Mouse (Mus musculus) intestine, embryonic 14.5 days (tissue): ENCODE results near the gene Plcb1. TPM values are rescaled to one million over a fixed set of nuclear protein-coding genes. Genes with fewer than 3 reads are reported as not detected.

Source experiments
- ATAC-seq: fragments of 200-750 bp; cut with Nextera tagmentation; replicated peaks from 2 replicates; pipeline ENCODE4 v1.8.0; 2017; ENCODE audit warnings: low read depth, moderate number of reproducible peaks, moderate TSS enrichment, moderate library complexity; ENCODE audit not compliant: low FRiP score, low TSS enrichment
- DNase-seq: peaks from one replicate; pipeline ENCODE4 v3.0.0-alpha.2; 2018; ENCODE audit warnings: low spot score
- H3K27ac ChIP-seq: fragments of 300-500 bp; sonication (generic); 2 replicates; pipeline ENCODE4 v1.5.1; 2014; ENCODE audit warnings: low read depth, mild to moderate bottlenecking, control low read depth
- H3K27me3 ChIP-seq: fragments of 300-500 bp; sonication (generic); replicated peaks from 2 replicates; pipeline ENCODE4 v1.6.1; 2014; ENCODE audit warnings: low read length, control low read depth; ENCODE audit not compliant: control insufficient read depth, insufficient read depth
- H3K36me3 ChIP-seq: fragments of 300-500 bp; sonication (generic); 2 replicates; pipeline ENCODE4 v1.6.1; 2014; ENCODE audit warnings: low read length, control low read depth; ENCODE audit not compliant: control insufficient read depth, insufficient read depth
- H3K4me1 ChIP-seq: fragments of 300-500 bp; sonication (generic); replicated peaks from 2 replicates; pipeline ENCODE4 v1.6.1; 2014; ENCODE audit warnings: low read length, control low read depth, mixed read lengths; ENCODE audit not compliant: control insufficient read depth, insufficient read depth
- H3K4me2 ChIP-seq: fragments of 300-500 bp; sonication (generic); 2 replicates; pipeline ENCODE4 v1.6.1; 2014; ENCODE audit warnings: low read length
- H3K4me3 ChIP-seq: fragments of 300-500 bp; sonication (generic); 2 replicates; pipeline ENCODE4 v1.5.1; 2014; ENCODE audit warnings: low read depth, low read length, control low read depth, mixed read lengths
- H3K9ac ChIP-seq: fragments of 300-500 bp; sonication (generic); 2 replicates; pipeline ENCODE4 v1.6.1; 2014; ENCODE audit warnings: mild to moderate bottlenecking, low read length
- H3K9me3 ChIP-seq: fragments of 300-500 bp; sonication (generic); 2 replicates; pipeline ENCODE4 v1.6.1; 2016; ENCODE audit warnings: low read length, control low read depth; ENCODE audit not compliant: control insufficient read depth
- WGBS: fragments of 180-500 bp; shearing (Covaris S2); extraction: QIAGEN DNeasy Blood & Tissue Kit; methylation state at CpG from one replicate; pipeline ENCODE4 v1.1.7; 2014; 5-methylcytosine and 5-hydroxymethylcytosine counted together
- polyA plus RNA-seq: library from polyadenylated mRNA; unstranded; fragments of >200 nt; fragmentation: Nextera tagmentation; extraction: Ambion mirVana; gene quantifications from 2 replicates; pipeline ENCODE4 v1.2.1, GENCODE M21; 2014

Plcb1 gene
- polyA plus RNA-seq, 1 experiment from 2014 or later, result 14.0 TPM

DNA sequence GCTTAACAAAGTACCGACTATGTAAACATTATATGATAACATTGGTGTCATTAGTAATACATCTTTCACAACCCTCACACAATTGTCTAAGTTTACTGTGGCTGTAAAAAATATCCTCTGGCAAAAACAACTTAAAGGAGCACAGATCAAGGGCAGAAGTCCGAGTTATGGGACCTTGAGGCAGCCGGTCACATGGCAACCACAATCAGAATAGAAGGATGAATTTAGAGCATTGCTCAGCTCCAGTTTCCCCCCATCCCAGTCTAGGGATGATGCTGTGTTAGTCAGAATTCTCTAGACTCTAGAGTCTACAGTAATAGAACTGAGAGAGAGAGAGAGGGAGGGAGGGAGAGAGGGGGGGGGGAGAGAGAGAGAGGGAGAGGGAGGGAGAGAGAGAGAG, 519.3 kb downstream of the Plcb1 start:
- H3K4me2 ChIP-seq, result no peak overlapping the region
- DNase-seq, result no peak
- H3K27ac ChIP-seq, result no peak overlapping the region
- no peaks in the 10 kb centered on the region for H3K27me3 ChIP-seq
- no peak overlapping the region for H3K4me3 ChIP-seq
- no peak for ATAC-seq
- H3K9ac ChIP-seq, result no peak overlapping the region
- H3K4me1 ChIP-seq, result no peaks in the 10 kb centered on the region
- 56% methylated on average over 3 of the region's 3 CpGs for WGBS
- H3K36me3 ChIP-seq, result no peaks in the 10 kb centered on the region
- H3K9me3 ChIP-seq, result no peaks in the 10 kb centered on the region

- H3K9ac ChIP-seq, result no peak overlapping the region
- H3K27ac ChIP-seq, result no peak overlapping the region
- 77% methylated on average over 7 of the region's 7 CpGs for WGBS
- no peak overlapping the region for H3K4me2 ChIP-seq
- H3K9me3 ChIP-seq, result no peaks in the 10 kb centered on the region
- H3K36me3 ChIP-seq, result no peaks in the 10 kb centered on the region
- no peaks in the 10 kb centered on the region for H3K27me3 ChIP-seq
- DNase-seq (no peak), ATAC-seq (no peak)
- H3K4me1 ChIP-seq, result no peaks in the 10 kb centered on the region
- H3K4me3 ChIP-seq, result no peak overlapping the region
These were observed 520.0 kb downstream of the Plcb1 start for GRCm38 (mm10) chr2:135305736-135306471.

DNA sequence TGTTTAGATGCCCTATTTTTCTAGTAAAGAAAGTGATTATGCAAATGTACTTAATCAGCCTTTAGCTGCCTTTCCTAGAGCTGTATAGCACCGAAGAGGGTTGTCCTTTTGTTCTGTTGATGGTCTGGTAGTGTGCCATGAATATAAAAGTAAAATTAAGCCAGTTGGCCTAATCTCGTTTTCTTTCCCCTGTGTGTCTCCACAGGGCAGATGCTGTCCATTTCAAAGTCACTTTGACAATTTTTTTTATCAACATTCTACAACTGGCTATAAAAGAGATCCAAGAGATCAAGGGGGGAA, 520.6 kb downstream of the Plcb1 start:
- DNase-seq (no peak), ATAC-seq (no peak)
- H3K9ac ChIP-seq, result no peak overlapping the region
- 67% methylated on average over 2 of the region's 2 CpGs for WGBS
- no peaks in the 10 kb centered on the region for H3K36me3 ChIP-seq
- no peaks in the 10 kb centered on the region for H3K9me3 ChIP-seq
- no peaks in the 10 kb centered on the region for H3K27me3 ChIP-seq
- H3K4me1 ChIP-seq, result no peaks in the 10 kb centered on the region
- no peak overlapping the region for H3K27ac ChIP-seq
- no peak overlapping the region for H3K4me2 ChIP-seq
- H3K4me3 ChIP-seq, result no peak overlapping the region

DNA sequence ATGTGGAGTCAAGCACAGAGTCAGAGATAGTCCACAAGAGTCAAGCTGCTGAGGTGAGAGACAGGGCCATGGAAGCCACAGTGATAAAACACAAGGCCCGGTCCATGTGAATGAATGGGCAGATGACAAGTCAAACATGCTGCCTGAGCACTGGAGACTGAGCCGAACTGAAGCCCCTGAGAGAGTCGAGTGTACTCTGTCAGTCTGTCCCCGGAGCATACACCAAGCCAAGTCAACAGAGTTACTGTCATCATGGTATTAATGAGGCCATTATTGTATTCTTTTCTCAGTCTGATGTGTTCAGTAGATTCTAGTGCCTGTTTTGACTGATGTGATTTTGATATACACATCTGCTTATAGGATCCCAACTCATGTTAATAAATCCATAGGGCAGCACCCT, 521.9 kb downstream of the Plcb1 start:
- H3K36me3 ChIP-seq, result no peaks in the 10 kb centered on the region
- H3K4me3 ChIP-seq, result no peak overlapping the region
- no peak for ATAC-seq
- WGBS, result 88% methylated on average over 4 of the region's 4 CpGs
- H3K27me3 ChIP-seq, result no peaks in the 10 kb centered on the region
- no peak overlapping the region for H3K9ac ChIP-seq
- DNase-seq, result no peak
- no peaks in the 10 kb centered on the region for H3K4me1 ChIP-seq
- H3K27ac ChIP-seq, result no peak overlapping the region
- H3K4me2 ChIP-seq, result no peak overlapping the region
- H3K9me3 ChIP-seq, result no peaks in the 10 kb centered on the region

GRCm38 (mm10) chr2:135315980-135316379, 530.1 kb downstream of the Plcb1 start:
- no peaks in the 10 kb centered on the region for H3K36me3 ChIP-seq
- WGBS, result 86% methylated on average over 3 of the region's 3 CpGs
- no peaks in the 10 kb centered on the region for H3K27me3 ChIP-seq
- no peak overlapping the region for H3K27ac ChIP-seq
- H3K4me2 ChIP-seq, result no peak overlapping the region
- H3K9me3 ChIP-seq, result no peaks in the 10 kb centered on the region
- ATAC-seq (no peak), DNase-seq (no peak)
- no peak overlapping the region for H3K4me3 ChIP-seq
- no peak overlapping the region for H3K9ac ChIP-seq
- H3K4me1 ChIP-seq, result no peaks in the 10 kb centered on the region

GRCm38 (mm10) chr2:135318136-135318535, 532.3 kb downstream of the Plcb1 start:
- H3K27ac ChIP-seq, result no peak overlapping the region
- 87% methylated on average over 1 of the region's 1 CpGs for WGBS
- no peaks in the 10 kb centered on the region for H3K4me1 ChIP-seq
- no peak overlapping the region for H3K4me2 ChIP-seq
- H3K27me3 ChIP-seq, result no peaks in the 10 kb centered on the region
- no peaks in the 10 kb centered on the region for H3K36me3 ChIP-seq
- DNase-seq (no peak), ATAC-seq (no peak)
- H3K4me3 ChIP-seq, result no peak overlapping the region
- H3K9ac ChIP-seq, result no peak overlapping the region
- no peaks in the 10 kb centered on the region for H3K9me3 ChIP-seq

GRCm38 (mm10) chr2:135323276-135323954, 537.5 kb downstream of the Plcb1 start:
- Histone ChIP-seq H3K27ac (no peak overlapping the region), H3K27me3 (no peaks in the 10 kb centered on the region), H3K9ac (no peak overlapping the region), H3K9me3 (no peaks in the 10 kb centered on the region), H3K4me2 (no peak overlapping the region), H3K36me3 (no peaks in the 10 kb centered on the region), H3K4me3 (no peak overlapping the region), H3K4me1 (no peaks in the 10 kb centered on the region)
- WGBS, result 85% methylated on average over 7 of the region's 7 CpGs
- ATAC-seq (no peak), DNase-seq (no peak)

GRCm38 (mm10) chr2:135323955-135324302, 538.1 kb downstream of the Plcb1 start:
- Histone ChIP-seq H3K36me3 (no peaks in the 10 kb centered on the region), H3K4me2 (no peak overlapping the region), H3K4me1 (no peaks in the 10 kb centered on the region), H3K27me3 (no peaks in the 10 kb centered on the region), H3K9me3 (no peaks in the 10 kb centered on the region), H3K27ac (no peak overlapping the region), H3K9ac (no peak overlapping the region), H3K4me3 (no peak overlapping the region)
- WGBS, result 45% methylated on average over 4 of the region's 4 CpGs
- peak; percentile 83 for DNase-seq
- ATAC-seq, result peak; percentile 62

GRCm38 (mm10) chr2:135328756-135329155, 542.9 kb downstream of the Plcb1 start:
- H3K4me3 ChIP-seq, result no peak overlapping the region
- H3K9me3 ChIP-seq, result no peaks in the 10 kb centered on the region
- ATAC-seq (no peak), DNase-seq (peak; percentile 60)
- H3K36me3 ChIP-seq, result no peaks in the 10 kb centered on the region
- 4% methylated on average over 2 of the region's 2 CpGs for WGBS
- H3K27ac ChIP-seq, result no peak overlapping the region
- H3K9ac ChIP-seq, result no peak overlapping the region
- no peak overlapping the region for H3K4me2 ChIP-seq
- no peaks in the 10 kb centered on the region for H3K27me3 ChIP-seq
- no peaks in the 10 kb centered on the region for H3K4me1 ChIP-seq
